ENCODE assay signal across 13 mouse cellular contexts in the genomic region with DNA sequence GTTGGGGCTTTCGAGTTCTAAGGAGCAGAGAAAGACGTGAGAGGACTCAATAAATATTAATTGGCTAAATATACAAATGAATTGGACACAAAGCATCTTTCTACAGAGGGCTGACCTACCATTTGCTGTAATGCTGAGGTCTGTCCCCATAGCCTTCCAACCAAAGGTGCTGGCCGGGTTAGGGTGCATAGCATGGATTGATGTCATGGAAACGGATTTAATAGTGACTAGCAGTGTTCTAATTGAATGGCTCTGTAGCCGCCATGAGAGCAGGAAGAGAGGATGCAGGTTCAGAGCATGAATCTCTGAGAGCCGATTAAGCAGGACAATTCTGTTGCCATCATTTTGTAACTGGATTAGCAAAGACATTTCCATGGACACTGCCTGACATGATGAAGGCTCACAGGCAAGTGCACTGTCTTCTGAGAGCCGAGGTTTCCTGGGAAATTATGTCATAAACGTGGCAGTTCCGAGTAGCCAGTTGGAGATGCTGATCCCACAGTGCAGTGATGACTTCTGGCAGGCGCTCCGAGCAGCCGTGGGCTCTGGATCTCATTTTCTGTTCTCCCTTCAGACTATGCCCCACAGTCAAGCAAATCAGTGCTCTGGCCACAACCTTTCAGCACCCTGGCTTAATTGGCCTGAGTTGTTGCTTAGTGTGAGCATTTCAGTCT.
DNase-seq lines count a peak whose midpoint lies in the region; ATAC-seq and TF ChIP-seq lines count a peak whose summit lies in the region.
"Had no signal": no experiment of that assay in that cellular context is flagged by ENCODE, and none has a peak within 500 bp of the region (broad histone marks: within the 10 kb centered on the region; RNA-seq: fewer than 3 reads in every experiment).

No protein-coding gene starts in this region.

- H3K4me1 ChIP-seq in midbrain, embryonic 15.5 days: peaks cover 14% of the 10 kb centered on the region

- H3K9ac ChIP-seq in midbrain, embryonic 15.5 days: no peak overlapping the region; the same call in 1 of the 2 replicates

- H3K4me2 ChIP-seq in midbrain, embryonic 15.5 days: peak overlapping the region; percentile 25

- 16% methylated on average over 12 of the region's 12 CpGs for WGBS in midbrain, embryonic 15.5 days

- intact Hi-C loops in gastrocnemius, adult 2 months (cut with DNase I): no loop called here
- intact Hi-C loops in gastrocnemius, postnatal 36 days (cut with DNase I): no loop called here

- H3K4me3 ChIP-seq in gastrocnemius, adult 2 months: peak overlapping the region; percentile 13; the same call in 1 of the 2 replicates
- H3K4me3 ChIP-seq in midbrain, embryonic 15.5 days: no peak overlapping the region

- ATAC-seq in midbrain, embryonic 15.5 days (replicated peaks): peak; percentile 71
- ATAC-seq: intestine, postnatal 0 days had no signal

- H3K36me3 ChIP-seq in midbrain, embryonic 15.5 days (replicated peaks): no peaks in the 10 kb centered on the region

- no peak for TF ChIP-seq CTCF in gastrocnemius, adult 2 months (IDR thresholded peaks at IDR 0.05)

- DNase-seq in gastrocnemius, adult 2 months: peak; percentile 28
- DNase-seq in gastrocnemius, postnatal 36 days: no peak
- DNase-seq in cerebellum, postnatal 25 days: peak; percentile 52 to 56
- DNase-seq in forelimb bud, embryonic 11.5 days (ENCODE audit: low read depth, low spot score): peak; percentile 37
- DNase-seq in kidney, adult 9 months: no peak
- DNase-seq in gastrocnemius, postnatal 4 days (ENCODE audit: low spot score in 2 of 2): no peak
- DNase-seq in urinary bladder, adult 2 months (ENCODE audit: low spot score): no peak
- DNase-seq: embryo, embryonic 11 days; heart, adult 11 months; heart, postnatal 10 days; kidney, postnatal 36 days had no signal

- H3K27ac ChIP-seq in gastrocnemius, adult 2 months: peak overlapping the region; percentile 43
- H3K27ac ChIP-seq in midbrain, embryonic 15.5 days: peak overlapping the region; percentile 68

- no peaks in the 10 kb centered on the region for H3K9me3 ChIP-seq in midbrain, embryonic 15.5 days

- no peaks in the 10 kb centered on the region for H3K27me3 ChIP-seq in midbrain, embryonic 15.5 days (replicated peaks)

Comparison
In these comparisons a context has a peak if more than half of its experiments do, and no peak if none do; other contexts are left out.
1. DNase-seq: peak in gastrocnemius, adult 2 months (single experiment), cerebellum, postnatal 25 days (2 of 2) and forelimb bud, embryonic 11.5 days (single experiment); none in gastrocnemius, postnatal 36 days (0 of 2), kidney, adult 9 months (single experiment), gastrocnemius, postnatal 4 days (0 of 2) and urinary bladder, adult 2 months (single experiment).